Mouse (Mus musculus) retina, adult 2 months (tissue): ENCODE results near the gene Pank2.
"Not testable (repeated sequence)": the region's sequence is repeated elsewhere in the genome, so short reads cannot be mapped to it uniquely, and the experiment has no call there.

Source experiments
- DNase-seq: peaks from one replicate; pipeline ENCODE4 v3.0.0-alpha.2; 2012; ENCODE audit warnings: low read depth, low spot score

Pank2 gene

DNA sequence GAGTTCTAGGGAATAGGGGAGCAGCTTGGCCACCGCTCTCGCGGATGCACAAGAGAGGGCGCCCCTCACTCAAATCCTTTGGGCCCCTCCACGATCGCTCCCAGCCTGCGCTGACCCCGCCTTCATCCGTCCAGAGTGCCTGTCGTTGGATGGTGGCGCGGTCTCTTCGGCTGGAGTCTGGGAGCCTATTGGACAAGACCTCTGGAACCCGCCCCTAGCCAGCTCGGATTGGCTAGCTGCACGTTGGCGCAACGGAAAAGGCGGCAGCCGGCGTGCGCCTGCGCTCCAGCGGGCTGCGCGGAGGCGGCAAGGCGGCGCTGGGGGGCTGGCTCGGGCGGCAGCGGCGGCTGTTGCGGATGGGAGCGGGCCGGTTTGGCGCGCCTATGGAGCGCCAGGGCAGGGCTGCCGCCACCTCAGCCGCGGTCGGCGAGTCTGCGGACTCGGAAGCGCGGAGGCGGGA lies at the start of gene Pank2:
Gene Pank2 (plus strand): TSS at position 283 of the 460 bp plus-strand sequence.
- peak; percentile 90 for DNase-seq

DNA sequence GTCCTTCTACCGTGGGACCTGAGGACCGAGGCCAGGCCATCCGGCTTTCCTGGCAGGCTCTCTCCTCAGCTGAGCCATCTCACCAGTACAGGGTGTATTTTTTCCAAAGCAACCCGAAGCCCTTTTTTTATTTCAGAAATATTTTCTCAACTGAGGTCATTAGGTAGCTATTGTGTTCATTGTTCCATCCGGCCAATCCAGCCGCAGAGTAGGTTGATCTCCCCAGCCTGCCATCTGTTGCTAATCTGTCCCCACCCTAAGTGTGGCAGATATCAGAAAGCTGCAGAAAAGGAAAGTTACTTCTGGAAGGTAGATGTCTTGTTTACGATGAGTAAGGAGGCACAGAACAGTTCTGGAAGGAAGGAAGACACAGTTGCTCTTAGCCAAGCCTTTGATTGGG lies 48.5 kb upstream of the Pank2 start:
- no peak for DNase-seq

DNA sequence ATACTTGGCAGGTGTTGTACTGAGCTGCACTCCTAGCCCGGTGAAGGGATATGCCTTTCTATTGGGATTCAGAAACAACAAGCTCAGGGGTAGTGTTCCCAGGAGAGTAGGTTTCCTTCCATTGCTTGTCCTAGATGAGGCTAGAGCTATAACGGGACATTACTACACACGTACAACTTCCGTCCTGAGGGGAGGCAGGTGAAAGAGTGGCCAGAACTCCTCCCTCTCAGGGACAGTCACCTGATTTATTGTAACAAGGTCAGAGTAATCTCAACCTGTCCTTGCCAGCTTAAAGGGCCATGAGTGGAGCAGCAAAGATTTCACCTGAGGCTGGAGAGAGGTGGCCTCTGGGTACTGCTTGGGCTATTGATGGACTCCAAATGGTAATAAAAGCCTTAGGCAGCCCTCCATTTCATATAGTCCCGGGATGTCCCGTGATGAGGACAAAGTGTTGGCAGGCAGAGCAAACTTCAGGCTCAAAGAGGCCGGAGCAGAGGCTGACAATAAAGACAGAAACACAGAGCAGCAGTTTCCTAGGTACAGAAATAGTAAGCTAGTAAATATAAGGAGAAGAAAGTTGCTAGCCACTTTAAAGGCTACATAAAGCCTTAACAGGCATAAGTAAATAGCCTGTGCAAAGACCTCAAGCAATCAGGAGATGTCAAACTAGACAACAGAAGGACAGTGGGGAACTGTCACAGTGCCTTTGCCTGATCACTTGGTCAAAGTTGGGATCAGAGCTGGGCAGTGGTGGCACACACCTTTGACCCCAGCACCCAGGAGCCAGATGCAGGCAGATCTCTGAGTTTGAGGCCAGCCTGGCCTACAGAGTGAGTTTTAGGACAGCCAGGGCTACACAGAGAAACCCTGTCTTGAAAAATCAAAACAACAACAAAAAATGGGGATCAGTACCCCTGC lies 46.1 kb upstream of the Pank2 start:
- no peak for DNase-seq

DNA sequence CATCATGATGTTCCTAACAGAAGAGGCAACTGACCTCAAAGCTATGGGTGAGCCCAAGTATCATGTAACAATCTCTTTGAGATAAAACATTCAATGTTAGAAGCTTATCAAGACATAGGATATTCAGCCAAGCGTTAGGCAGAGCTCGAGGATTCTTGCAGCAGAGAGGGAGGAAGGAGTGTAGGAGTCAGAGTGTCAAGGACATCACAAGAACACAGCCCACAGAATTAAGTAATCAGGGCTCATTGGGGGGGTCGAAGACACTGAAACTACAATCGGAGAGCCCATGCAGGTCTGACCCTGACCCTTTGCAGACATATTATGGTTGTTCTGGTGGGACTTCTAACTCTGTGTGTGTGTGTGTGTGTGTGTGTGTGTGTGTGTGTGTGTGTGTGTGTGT lies 42.3 kb upstream of the Pank2 start:
- no peak for DNase-seq

DNA sequence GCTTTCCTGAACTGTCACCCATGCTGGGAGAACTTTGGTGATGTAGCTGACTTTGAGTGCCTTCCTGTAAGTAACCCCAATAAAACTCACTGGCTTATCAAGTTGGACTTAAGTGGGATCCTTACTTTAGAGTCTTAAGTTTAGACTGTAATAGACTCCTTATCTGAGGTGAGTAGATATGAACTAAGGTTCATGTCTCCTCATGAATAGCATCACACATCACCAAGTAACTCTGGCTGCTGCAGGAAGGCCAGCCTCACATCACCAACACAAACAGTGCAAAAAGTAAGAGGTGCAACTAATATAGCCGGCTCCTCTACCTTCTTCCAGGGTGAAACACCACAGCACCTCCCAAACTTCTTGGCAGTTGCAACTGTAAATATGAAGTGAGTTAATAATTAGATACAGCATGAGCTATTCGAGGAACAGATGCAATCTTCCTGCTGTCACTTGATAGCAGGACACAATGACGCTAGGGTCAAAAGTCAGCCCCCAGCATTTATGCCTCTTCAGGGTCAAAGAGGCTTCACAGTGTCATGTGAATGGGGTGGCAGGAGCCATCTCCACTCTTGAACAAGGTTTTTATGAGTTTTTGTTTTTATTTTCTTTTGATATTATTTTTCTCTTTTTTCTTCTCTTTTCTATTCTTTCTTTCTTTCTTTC lies 40.3 kb upstream of the Pank2 start:
- DNase-seq, result no peak

DNA sequence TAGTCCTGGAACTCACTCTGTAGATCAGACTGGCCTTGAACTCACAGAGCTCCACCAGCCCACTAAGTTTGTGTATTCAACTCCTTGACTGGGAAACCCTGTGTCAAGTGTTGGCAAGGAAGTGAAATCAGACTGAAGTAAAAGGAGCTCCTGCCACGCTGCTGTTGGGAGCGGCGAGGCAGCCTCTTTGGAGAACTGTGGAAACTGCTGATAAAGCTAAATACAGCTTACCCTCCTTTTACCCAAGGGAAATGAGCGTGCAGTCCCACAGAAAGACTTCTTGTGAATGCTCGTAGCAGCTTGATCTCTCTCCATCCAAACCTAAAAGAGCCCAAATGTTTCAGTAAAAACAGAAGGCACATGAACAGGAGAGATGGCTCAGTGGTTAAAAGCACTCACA lies 39.7 kb upstream of the Pank2 start:
- DNase-seq, result no peak

DNA sequence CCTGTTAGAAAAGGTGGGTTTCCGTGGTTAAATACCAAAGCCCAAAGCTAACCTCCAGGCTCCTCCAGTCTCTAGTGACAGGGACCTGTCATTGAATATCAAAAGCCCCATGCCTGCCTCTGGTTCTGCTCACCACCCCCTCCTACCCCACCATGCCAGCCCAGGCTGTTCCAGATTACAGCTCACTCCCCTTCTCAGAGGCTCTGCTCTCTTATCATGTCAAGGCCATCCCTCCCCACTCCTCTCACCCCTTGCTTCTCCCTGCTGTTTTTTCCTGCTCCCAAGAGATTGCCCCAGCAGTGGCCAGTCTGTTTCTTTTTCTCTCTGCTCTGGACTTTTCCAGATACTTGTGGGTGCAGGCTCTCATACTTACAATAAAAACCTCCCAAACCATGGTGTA lies 38.7 kb upstream of the Pank2 start:
- DNase-seq, result no peak

DNA sequence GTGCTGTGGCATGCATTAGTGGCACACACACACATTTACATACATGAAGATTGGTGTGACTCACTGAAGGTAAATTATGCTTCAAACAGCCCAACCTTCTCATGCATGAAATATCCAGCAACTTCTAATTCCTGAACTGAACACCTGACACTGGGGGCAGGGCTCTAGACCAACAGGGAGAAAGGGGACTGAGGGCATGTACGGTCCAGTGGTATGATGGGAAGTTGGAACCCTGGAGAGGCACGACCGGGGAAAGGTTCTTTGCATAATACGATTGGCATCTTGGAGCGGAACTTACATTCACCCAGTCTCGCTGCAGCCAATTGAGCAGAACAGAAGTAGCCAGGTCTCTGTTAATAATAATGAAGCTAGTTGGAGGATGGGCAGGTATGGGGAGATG lies 37.1 kb upstream of the Pank2 start:
- DNase-seq, result no peak

DNA sequence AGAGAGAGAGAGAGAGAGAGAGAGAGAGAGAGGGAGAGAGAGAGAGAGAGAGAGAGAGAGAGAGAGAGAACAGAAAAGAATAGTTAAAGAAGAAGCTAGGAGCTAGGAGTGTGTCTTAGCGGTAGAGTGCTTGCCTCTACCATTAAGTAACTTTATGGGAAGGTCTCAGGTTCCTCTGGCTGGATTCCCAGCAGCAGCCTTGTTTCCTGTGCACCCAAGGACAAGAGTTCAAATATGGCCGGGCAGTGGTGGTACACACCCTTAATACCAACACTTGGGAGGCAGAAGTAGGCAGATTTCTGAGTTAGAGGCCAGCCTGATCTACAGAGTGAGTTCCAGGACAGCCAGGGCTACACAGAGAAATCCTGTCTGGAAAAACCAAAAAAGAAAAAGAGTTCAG lies 35.6 kb upstream of the Pank2 start:
- not testable (repeated sequence) for DNase-seq

DNA sequence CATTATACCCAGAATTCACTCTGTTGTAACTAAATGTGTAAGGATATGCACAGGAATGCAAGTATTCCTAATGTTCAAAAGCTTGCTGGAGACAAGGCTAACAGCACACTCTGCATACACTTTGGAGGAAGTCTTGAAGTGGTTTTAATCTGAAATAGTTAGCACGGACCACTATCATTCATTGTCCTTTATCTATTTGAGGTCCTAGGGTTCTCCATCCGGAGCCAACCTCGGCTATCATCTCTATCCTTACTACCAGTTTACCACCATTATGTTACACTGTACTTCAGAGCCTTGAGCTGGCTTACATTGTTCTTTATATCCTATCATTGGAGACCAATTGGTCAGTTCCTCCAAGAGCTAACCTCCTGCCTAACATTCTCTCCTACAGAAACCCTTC lies 35.1 kb upstream of the Pank2 start:
- no peak for DNase-seq

DNA sequence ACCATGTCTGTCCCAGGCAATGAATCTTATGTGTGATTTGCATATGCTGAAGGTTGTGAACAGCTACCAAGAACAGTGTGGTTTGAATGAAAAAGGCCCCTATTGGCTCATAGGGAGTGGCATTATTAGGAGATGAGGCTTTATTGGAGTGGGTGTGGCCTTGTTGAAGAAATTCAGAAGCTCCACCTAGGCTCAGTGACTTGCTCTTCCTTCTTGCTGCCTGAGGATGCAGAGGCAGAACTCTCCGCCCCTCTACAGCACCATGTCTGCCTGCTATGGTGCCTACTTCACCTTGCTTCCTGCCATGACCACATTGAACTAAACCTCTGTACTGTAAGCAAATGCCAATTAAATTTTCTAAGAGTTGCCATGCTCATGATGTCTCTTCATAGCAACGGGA lies 29.7 kb upstream of the Pank2 start:
- DNase-seq, result no peak

DNA sequence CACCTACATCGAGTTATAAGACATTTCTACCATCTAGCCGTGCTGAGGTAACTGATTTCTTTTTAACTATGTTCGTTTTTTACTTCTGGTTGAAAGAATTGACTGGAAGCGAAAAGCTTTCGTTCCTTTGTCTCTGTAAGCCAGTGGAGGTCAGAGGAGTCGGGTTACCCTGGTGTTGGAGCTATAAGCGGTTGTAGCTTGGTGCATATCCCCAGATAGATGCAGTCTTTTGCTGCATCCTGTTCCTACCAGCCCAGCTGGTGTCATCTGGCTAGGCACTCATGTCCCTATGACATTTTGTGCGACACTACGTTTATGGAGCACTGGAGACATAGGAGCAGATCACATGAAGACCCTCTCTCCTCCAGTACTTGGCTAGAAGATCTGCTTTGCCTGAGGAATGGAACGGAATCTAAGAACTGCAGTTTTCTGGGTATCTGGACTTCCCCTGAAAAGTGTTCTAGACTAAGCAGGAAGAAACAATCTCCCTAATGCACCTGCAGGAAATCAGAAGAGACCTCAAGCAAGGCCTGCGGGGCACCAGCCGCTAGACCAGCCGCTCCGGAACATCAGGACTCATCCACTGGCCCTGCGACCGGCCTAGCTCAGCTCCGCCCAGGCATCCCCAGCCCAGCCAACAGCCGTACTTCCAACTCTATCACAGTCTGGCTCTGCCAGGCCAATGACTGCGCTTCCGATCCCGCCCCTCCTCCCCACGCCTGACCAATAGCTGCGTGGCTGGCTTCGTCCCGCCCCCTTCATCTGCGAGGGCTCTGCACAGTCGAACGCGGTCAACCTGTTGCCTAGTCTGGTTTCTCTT lies 28.8 kb upstream of the Pank2 start, which contains the start of gene Mavs:
Gene Mavs (plus strand): TSS at position 757 of the 820 bp plus-strand sequence.
- DNase-seq, result peak; percentile 85

DNA sequence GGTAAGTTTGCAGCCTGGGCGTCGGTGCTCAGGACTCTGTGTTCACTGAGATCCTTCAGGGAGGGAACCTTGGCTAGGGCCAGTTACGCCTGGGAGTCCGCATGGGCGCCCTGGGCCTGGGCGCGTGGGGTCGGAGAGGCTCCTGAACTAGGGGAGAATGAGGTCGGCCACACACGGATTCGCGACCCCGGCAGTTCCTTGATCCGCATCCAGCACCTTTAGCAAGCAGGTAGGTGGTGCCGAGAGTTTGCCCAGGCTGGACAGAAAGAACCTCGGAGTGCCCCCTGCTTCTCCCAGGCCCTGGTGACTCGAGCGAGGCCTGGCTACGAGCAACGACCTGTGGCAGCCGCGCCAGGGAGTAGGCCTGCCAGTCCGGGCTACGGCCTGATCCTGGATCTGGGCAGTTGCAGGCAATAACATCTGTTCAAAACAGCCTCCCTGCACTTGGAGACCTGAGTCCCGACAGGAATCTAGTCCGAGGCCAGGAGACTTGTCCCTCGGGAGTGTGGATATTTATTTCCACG lies 28.1 kb upstream of the Pank2 start:
- no peak for DNase-seq

DNA sequence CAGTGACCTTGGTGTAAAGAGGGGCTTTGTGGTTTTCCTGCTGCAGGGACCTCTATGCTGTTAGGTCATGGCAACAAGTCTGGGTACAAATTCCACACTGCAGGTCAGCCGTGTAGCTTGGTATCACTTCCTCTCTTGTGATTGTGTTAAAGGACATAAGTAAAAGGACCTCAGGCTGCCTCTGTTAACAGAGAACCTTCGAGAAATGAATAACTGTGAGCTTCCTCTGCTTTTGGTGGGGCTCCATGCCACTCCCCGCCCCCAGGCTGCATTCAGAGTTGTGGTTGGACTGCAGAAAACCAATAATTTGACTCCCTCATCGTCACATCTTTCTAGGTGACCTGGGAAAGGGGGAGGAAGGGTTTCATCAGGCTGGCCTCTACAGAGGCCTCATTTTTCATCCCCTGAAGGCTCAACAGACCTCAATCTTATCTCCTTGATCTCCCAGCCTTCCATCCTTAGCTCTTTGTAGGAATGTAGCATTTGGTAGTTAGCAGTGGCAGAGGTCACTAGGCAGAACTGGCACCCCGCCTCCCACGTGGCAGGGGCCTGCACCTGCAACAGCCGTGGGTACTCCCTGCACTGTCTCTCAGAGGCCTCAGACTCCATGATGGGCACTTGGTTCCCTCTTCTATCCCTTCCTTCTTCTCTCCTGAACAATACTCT lies 27.2 kb upstream of the Pank2 start:
- DNase-seq, result no peak

DNA sequence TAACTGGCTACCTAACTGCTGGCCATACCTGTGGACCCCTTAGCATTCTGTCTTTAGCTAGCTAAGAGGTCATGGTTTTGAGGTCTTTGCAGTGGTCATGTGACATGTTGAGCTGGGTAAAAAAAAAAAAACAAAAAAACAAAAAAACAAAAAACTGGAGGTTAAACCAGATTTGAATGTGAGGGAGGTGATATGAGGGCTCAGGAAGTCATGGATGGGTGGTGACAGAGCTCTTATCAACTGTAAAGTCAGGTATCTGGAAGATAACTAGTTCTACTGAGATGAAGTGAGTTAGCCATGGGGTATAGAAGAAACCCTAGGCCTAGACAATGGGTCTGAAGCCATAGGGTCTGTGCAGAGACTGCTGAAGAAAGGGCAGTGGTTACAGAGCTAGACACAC lies 20.1 kb upstream of the Pank2 start:
- DNase-seq, result no peak

DNA sequence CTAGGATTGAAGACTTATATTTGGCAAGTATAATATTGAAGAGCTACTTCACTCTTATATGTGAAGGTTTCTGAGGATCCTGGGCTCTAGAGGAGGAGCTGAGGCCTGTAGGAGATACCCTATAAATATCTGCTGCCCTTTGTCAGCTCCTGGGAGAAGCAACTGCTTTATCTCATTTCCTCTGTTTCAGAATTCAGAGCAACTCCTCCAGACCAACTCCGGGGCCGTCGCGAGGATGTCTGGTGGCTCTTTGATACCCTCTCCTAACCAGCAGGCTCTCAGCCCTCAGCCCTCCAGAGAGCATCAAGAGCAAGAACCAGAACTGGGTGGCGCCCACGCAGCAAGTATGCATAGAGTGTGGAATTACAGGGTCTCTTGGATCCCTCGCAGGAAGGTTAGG lies 19.4 kb upstream of the Pank2 start:
- no peak for DNase-seq

DNA sequence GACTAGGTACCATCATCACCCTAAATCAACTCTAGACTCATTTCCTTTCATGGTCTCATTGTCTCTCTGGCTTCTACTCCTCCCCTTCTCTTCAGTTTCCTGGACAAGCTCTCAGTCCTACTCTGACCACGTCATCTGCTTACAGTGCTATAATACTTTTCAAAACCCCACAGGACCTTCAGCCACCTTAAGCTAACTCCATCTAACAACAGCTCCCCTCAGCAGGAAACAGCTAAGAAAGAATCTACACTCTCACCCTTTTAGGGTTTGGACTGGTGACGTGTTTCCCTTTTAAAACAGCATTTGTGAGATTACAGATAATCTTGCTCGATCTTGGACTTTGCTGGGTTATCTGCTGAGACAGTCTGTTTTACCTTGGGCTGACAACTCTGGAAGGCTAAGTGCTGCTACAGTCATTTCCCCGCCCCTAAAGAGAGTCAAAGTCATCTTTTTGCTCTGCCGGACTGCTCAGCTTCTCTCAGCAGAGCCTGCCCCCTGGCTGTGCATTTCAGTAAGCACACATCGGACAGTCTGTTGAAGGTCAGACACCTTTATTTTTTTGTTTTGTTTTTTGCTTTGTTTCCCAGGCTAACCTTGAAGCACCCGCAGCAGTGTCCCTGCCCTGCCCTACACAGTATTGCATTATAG lies 8.5 kb upstream of the Pank2 start:
- no peak for DNase-seq

DNA sequence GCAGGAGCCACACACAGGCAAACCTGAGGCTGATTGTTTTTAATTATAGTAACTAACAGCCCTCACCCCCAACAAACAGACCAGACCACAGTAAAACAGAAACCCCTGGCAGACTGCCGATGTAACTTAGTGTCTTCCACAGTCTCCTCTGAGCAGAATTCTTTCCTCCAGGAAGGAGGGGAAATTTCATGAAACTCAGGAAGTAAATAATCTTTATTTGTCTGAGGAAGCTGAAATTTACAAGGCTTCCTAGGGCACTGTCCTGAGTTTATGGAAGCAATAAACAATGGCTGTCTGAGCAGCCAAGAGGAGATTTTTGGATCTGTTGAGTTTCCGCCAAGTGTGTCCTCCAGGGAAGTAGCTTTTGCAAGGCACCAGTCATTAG lies 8.0 kb upstream of the Pank2 start:
- DNase-seq, result no peak

DNA sequence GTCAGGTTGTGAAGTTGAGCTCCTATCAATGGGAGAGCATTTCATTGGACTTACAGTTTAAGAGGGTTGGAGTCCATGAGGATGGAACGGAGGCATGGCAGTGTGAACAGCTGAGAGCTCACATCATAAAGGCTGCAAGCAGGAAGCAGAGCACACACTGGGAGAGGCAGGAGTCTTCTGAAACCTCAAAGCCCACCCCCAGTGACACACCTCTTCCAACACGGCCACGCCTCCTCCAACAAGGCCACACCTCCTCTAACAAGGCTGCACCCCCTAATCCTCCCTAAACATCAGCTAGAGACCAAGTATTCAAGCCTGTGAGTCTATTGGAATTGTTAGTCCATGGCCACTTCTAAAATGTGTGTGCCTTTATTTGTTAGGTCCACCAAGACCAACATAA lies 6.6 kb upstream of the Pank2 start:
- DNase-seq, result no peak

DNA sequence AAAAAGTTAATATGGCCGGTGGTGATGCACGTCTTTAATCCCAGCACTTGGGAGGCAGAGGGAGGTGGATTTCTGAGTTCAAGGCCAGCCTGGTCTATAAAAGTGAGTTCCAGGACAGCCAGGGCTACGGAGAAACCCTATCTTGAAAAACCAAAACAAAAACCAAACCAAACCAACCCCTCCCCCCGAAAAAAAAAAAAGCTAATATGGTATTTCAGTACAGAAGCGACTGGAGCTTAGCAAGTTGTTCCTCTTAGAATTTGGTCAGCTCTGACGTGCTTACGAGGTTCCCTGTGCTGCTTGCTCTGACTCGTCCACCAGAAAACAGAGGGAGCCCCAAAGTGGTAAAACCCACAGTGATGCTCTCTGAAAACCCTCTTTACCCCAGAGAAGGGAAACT lies 3.6 kb upstream of the Pank2 start:
- DNase-seq, result no peak
